Mouse (Mus musculus): Measurements from ENCODE around the gene Hmgb1. TPM values are rescaled to one million over a fixed set of nuclear protein-coding genes. Genes with fewer than 3 reads are reported as not detected.

Gene Hmgb1
- polyA plus RNA-seq, 1 experiment = 760 TPM

DNA sequence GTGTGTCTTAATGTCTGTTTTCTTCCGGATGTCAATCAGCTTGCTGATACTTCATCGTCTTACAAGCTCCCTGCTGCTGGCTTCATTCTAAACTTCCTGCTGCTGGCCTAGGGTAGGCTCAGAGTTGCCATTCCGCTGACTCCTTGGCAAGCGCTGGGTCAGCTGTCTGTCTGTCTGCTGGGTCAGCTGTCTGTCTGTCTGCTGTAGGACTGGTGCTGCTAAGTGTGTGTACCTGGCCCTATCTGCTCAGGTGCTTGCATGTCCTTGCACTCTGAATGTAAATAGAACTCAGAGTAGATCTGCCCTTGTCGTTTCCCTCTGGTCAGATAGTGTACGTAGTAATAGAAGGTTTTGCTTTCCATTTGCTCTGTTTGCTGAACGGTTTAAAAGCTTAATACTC lies 20.5 kb upstream of the Hmgb1 start:
- no peak for TF ChIP-seq GATA1 (IDR thresholded peaks at IDR 0.05; ENCODE audit: low read length)

DNA sequence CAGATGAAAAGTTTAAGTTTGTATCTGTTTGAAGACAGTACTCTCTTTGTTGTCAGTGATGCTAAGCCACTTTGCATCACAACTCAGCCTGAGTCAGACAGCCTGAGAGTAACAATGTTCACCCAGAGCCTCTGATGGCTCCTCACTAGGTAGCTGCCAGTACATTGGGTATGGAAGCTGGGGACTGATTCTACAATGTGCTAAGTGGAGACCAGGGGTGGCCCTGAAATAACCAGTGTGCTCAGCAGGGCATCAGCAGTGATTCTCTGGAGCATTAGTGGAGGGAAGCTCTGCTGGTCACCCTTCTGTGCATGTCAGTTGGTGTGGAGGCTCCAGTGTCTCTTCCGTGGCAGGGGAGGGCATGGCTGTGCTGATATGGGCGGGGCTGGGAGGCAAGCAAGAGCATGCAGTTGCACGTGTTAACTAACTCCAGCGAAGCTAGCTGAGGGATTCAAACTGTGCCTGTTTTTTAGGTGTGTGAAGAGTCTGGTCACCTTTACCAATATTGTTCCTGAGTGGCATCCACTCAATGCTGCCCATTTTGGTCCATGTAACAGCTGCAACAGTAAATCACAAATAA lies 19.6 kb upstream of the Hmgb1 start:
- no peak for TF ChIP-seq GATA1 (IDR thresholded peaks at IDR 0.05; ENCODE audit: low read length)

- no peak for TF ChIP-seq GATA1 (IDR thresholded peaks at IDR 0.05; ENCODE audit: low read length)
Measured at GRCm38 (mm10) chr5:149202941-149203340, 18.7 kb upstream of the Hmgb1 start.

DNA sequence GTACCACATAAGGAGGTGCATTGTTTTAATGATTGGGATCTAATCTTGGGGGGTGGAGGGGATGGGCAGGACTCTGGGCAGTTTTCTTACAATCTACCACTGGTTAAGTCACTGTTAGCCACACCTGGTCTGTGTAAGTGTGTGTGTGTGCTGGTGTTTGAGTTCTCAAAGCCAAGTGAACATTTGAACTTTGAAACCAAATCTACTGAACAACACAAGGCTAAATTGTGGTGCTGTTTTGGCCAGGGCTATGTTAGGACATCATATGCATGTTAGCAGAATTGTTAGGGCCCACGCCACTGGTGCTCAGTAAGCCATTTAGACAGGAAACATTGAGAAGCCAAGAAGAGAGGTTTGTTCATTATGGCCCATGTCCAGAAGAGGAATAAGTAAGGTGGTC lies 14.5 kb upstream of the Hmgb1 start:
- TF ChIP-seq GATA1 (IDR thresholded peaks at IDR 0.05; ENCODE audit: low read length) = no peak

DNA sequence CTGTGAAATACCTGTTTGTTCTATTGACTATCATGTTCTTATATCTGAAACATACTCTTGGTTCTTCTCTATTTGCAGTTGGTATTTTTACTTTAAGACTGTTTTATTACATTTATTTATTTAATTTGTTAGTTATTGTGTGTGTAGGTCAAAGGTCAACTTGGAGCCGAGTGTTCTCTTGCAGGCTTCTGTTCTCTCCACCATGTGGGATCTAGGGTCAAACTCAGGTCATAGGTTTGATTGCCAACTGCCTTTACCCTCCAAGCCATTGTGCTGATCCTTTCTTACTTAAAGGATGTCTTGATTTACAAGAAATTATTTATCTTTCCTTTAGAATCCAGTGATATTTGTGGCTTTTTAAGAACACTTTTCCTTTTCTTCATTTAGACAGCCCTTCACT lies 12.3 kb upstream of the Hmgb1 start:
- TF ChIP-seq GATA1 (IDR thresholded peaks at IDR 0.05; ENCODE audit: low read length) = no peak

DNA sequence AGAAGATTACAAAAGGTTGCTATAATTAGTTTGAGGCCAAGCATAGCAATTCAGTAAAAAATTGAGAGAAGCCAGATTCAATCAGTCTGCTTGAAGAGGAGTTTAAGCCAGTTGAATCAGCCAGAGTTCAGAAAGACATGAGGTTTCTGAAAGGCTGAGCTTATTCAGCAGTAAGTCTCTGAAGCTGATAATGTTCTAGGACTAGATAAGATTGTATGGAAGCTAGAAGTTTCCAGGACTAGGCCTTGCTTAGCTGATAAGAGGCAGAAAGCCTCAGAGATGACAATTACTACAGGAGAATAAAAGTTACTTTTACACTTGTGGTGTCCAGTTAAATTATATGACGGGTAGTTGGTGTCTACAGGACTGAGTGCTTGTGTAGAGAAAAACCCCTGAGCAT lies 5.9 kb upstream of the Hmgb1 start:
- peak; percentile 9 for TF ChIP-seq GATA1 (IDR thresholded peaks at IDR 0.05; ENCODE audit: low read length)

- TF ChIP-seq GATA1 (IDR thresholded peaks at IDR 0.05; ENCODE audit: low read length) = no peak
Measured at GRCm38 (mm10) chr5:149185806-149186205, 1.5 kb upstream of the Hmgb1 start.

DNA sequence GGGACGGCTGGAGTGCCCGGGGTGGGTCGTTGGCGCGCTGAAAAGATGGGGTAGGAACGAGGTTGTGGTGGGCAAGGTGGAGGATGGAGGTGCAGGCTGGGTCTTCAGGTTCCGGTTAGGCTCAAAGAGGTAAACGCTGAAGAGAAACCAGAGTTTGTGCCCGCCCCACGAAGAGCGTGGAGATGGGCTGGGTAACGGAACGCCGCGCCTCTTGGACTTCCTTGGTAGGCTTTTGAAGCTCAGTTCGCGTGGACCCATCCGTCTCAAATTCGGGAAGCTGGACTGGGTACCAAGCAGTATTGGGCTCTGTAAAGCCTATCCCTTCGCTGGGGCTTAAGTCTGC lies 526 bp upstream of the Hmgb1 start:
- no peak for TF ChIP-seq GATA1 (IDR thresholded peaks at IDR 0.05; ENCODE audit: low read length)

DNA sequence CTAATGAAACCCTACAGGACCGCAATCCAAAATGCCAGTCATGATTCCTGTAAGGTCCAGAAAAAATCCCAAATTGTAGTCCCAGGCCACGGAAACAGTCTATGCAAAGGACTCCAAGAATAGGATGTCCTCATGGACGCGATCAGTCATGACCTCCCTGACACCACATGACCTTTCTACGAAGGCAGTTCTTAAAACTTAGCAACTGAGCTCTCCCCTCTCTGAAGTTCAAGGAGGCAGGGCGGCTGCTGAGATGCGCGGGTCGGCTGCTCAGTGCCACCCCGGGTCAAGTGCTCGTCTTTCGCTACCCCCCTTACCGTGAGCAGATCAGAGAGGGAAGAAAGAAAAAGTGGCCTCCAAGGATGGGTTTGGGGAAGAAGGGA lies 577 bp downstream of the Hmgb1 start:
- TF ChIP-seq GATA1 (IDR thresholded peaks at IDR 0.05; ENCODE audit: low read length) = no peak

DNA sequence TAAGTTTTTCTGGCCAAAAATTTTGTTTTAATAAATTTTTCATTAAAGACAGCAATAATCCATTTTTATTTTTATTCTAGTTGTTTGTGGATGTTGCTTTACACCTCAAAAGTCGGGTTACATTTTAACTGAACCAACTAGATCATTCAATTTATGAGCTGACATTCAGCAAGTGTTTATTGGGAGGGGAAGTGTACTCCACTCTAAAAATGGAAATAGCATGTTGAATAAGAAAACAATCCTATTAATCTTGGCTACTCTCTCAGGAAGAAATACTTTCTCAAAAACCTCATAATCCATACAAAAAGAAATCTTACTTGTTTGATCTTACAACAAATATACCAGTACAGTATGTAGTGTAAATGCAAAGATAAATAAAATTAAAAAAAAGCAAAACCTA lies 1.2 kb downstream of the Hmgb1 start:
- TF ChIP-seq GATA1 (IDR thresholded peaks at IDR 0.05; ENCODE audit: low read length) = no peak

DNA sequence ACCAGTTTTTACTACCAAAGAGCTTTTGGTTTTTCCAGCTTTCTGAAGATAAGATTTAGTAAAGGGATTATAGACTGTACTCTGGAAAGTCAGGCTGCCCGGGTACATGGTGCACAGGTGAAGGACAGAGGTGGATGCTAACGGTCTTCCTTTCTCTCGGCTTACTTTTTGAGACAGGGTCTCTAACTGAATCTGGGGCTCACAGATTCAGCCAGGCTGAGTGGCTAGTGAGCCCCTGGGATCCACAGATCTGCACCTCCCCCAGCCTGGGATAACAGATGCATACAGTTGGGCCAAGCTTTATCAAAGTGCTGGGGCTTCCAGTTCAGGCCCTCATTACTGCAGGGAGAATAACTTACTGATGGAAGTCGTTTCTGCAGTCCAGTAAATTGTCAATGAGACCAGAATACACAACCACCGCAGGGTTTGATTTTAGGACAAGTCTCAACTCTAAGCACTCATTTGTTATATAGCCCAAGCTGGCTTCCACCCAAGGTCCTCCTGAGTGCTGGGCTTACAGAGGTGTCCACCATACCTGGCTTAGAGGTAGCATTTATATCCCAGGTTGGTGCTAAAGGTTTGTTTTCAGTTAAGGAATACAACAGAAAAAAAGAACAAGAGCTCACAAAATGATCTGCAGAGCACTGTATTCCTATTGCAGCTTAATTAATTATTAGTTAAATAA lies 2.0 kb downstream of the Hmgb1 start:
- no peak for TF ChIP-seq GATA1 (IDR thresholded peaks at IDR 0.05; ENCODE audit: low read length)

- TF ChIP-seq GATA1 (IDR thresholded peaks at IDR 0.05; ENCODE audit: low read length) = no peak
Measured at GRCm38 (mm10) chr5:149179826-149180225, 4.5 kb downstream of the Hmgb1 start.

DNA sequence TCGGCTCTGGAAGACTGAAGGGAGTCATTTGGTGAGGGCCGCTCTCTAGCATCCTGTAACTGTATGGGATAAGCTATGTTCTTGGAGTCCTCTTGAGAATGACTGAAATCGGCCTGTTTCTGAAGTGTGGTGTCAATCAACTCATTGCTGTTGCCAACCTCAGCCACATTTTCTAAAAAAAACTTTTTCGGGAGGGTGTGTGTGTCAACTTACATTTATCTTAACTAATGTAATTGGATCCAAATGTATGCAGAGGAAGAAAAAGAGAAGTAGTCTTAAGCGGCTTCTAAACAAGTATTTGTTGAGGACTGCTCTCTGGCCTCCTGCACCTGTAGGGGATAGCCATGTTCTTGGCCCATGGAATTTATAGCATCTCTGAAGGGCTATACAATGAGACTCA lies 6.2 kb downstream of the Hmgb1 start:
- TF ChIP-seq GATA1 (IDR thresholded peaks at IDR 0.05; ENCODE audit: low read length) = no peak

DNA sequence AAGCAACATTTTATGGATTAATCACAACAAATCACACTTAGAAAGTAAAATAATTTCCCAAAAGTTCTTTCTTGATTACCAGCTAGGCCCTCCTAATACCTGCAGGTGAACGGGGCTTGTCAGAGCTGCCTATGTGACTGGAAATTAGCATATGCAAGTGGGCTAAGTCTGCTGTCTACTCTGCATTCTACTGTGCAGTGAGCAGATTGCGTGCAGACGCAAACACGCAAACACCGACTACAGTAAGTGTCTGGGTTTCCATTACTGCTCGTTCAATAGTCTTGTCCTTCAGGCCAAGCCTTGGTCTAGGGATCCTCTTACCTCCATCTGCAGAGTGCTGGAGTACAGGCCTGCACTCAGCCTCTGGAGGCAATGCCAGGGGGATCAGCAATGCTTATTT lies 8.6 kb downstream of the Hmgb1 start:
- TF ChIP-seq GATA1 (IDR thresholded peaks at IDR 0.05; ENCODE audit: low read length) = no peak

DNA sequence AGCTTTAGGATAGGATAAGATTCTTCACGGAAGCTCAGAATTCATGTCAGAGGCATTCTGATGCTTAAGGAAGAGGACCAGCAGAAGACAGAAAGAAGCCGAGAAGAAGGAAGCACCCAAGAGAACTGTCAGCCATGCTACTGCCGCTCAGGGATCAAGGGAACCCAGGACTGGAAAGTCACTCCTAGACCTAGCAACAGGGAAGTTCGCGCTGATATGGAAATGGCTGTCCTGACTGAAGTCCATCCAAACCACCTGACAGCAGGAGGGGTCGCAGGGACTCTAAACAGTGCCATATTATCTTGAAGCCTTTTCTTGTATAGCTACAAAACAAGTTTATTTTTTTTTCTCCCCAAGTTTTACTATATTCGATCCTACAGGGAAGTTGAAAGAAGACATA lies 9.8 kb downstream of the Hmgb1 start:
- TF ChIP-seq GATA1 (IDR thresholded peaks at IDR 0.05; ENCODE audit: low read length) = no peak

DNA sequence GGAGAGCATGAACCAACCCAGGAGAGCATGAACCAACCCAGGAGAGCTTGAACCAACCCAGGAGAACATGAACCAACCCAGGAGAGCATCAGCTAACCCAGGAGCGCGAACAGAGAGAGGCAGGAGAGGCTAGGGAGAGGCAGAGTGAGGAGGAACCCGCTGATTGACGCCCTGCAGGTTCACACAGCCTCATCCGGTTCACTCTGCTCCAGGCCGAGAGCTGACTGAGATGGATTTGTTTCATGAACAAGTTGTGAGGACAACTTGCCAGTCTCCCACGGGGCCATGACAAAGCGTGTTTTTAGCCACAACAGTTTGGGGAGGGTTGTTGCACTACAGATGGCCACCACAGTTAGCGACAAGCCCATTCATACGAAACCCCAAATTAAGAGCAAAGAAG lies 12.0 kb downstream of the Hmgb1 start:
- TF ChIP-seq GATA1 (IDR thresholded peaks at IDR 0.05; ENCODE audit: low read length) = no peak

GRCm38 (mm10) chr5:149170841-149171588 lies 13.3 kb downstream of the Hmgb1 start:
- no peak for TF ChIP-seq GATA1 (IDR thresholded peaks at IDR 0.05; ENCODE audit: low read length)

Measured in G1E-ER4 (cell line).